Mouse (Mus musculus) limb, embryonic 14.5 days (tissue): ENCODE data around the gene Cnn3. TPM values are rescaled to one million over a fixed set of nuclear protein-coding genes. Genes with fewer than 3 reads are reported as not detected.

Source experiments
- ATAC-seq: fragments of 200-750 bp; cut with Nextera tagmentation; 2 replicates; pipeline ENCODE4 v1.8.0; 2017; ENCODE audit warnings: low read depth, moderate number of reproducible peaks, moderate TSS enrichment; ENCODE audit not compliant: low FRiP score
- DNase-seq: peaks from one replicate; pipeline ENCODE4 v3.0.0-alpha.2; 2015; ENCODE audit warnings: low spot score
- H3K27ac ChIP-seq: fragments of 300-500 bp; sonication (generic); replicated peaks from 2 replicates; pipeline ENCODE4 v1.5.1; 2014; ENCODE audit warnings: low read depth, mild to moderate bottlenecking, low read length, moderate library complexity, mixed read lengths
- H3K27me3 ChIP-seq: fragments of 300-500 bp; sonication (generic); 2 replicates; pipeline ENCODE4 v1.6.1; 2014; ENCODE audit warnings: low read length, mixed read lengths; ENCODE audit not compliant: control insufficient read depth, insufficient read depth
- H3K36me3 ChIP-seq: fragments of 300-500 bp; sonication (generic); 2 replicates; pipeline ENCODE4 v1.6.1; 2014; ENCODE audit warnings: mild to moderate bottlenecking, low read length, moderate library complexity, mixed read lengths; ENCODE audit not compliant: control insufficient read depth, insufficient read depth
- H3K4me1 ChIP-seq: fragments of 300-500 bp; sonication (generic); 2 replicates; pipeline ENCODE4 v1.6.1; 2014; ENCODE audit warnings: antibody characterized with exemption, low read length, mixed read lengths; ENCODE audit not compliant: control insufficient read depth, insufficient read depth
- H3K4me2 ChIP-seq: fragments of 300-500 bp; sonication (generic); replicated peaks from 2 replicates; pipeline ENCODE4 v1.6.1; 2014; ENCODE audit warnings: low read depth, mild to moderate bottlenecking, low read length, moderate library complexity; ENCODE audit not compliant: severe bottlenecking
- H3K4me3 ChIP-seq: fragments of 300-500 bp; sonication (generic); replicated peaks from 2 replicates; pipeline ENCODE4 v1.5.1; 2014; ENCODE audit warnings: low read length
- H3K9ac ChIP-seq: fragments of 300-500 bp; sonication (generic); 2 replicates; pipeline ENCODE4 v1.6.1; 2014; ENCODE audit warnings: mild to moderate bottlenecking, low read depth, low read length, moderate library complexity; ENCODE audit not compliant: severe bottlenecking
- H3K9me3 ChIP-seq: fragments of 300-500 bp; sonication (generic); 2 replicates; pipeline ENCODE4 v1.6.1; 2016; ENCODE audit warnings: low read length; ENCODE audit not compliant: control insufficient read depth
- POLR2A ChIP-seq: fragments of 200-500 bp; IDR thresholded peaks from 2 replicates; pipeline ENCODE4 v1.8.0; 2012; ENCODE audit warnings: inconsistent platforms, mild to moderate bottlenecking, moderate library complexity, borderline replicate concordance; ENCODE audit not compliant: insufficient read depth, insufficient read length; ENCODE audit errors: extremely low read depth
- WGBS: fragments of 180-500 bp; shearing (Covaris S2); extraction: QIAGEN DNeasy Blood & Tissue Kit; methylation state at CpG from one replicate; pipeline ENCODE4 v1.1.7; 2014; 5-methylcytosine and 5-hydroxymethylcytosine counted together
- polyA plus RNA-seq, 2 experiments: library from polyadenylated mRNA; depleted of rRNA in 1 of 2; stranded (reverse) in 1 of 2; unstranded in 1 of 2; fragments of >200 nt; fragmentation: Nextera tagmentation in 1 of 2; extraction: Ambion mirVana in 1 of 2; gene quantifications; 2 replicates each; pipeline versions ENCODE4 v1.2.1 to v1.2.3; 2012 to 2014

Gene Cnn3
- polyA plus RNA-seq, 2 experiments: 674 to 746 TPM

DNA sequence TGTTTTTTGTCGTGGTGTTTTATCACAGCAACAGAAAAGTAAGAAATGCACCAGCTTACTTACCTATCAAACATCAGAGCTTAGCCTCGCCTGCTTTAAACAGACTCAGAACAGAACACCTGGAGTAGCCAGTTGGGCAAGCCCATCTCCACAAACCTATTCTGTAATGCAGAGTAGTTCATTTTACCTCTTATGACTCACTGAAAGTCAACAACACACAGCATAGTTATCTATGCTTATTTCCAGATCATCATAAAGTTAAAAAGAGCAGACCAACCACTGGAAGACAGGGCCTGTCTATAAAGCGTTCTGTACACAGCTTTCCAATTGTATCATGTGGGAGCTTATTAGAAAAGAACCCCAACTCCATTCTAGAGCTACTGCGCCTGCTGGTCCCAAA lies 24.9 kb upstream of the Cnn3 start:
- Histone ChIP-seq H3K27ac (no peak overlapping the region), H3K9ac (no peak overlapping the region), H3K36me3 (no peaks in the 10 kb centered on the region), H3K9me3 (no peaks in the 10 kb centered on the region), H3K4me2 (no peak overlapping the region), H3K27me3 (no peaks in the 10 kb centered on the region), H3K4me1 (peaks cover 2% of the 10 kb centered on the region), H3K4me3 (no peak overlapping the region)
- WGBS: 70% methylated on average over 4 of the region's 4 CpGs
- ATAC-seq (no peak), DNase-seq (no peak)
- no peak for TF ChIP-seq POLR2A

DNA sequence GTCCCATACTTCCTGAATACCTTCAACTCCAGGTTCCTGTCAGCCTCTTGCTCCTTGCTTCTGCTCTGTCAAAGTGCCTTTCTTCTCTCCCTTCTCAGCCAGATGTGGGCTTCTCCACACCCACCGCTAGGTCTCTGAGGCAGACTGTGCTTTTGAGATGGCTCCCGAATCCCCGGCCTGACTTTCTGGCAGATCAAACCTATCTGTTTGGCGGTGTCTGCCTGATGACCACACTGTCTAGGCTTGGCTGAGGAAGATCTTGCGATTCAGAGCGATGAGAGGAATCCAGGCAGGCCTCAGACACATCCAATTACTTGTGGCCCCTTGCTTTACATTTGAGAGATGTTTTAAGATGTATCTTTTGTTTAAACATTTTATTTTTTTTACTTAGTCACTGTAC lies 24.2 kb upstream of the Cnn3 start:
- Histone ChIP-seq H3K4me1 (no peaks in the 10 kb centered on the region; the same call in 1 of the 2 replicates), H3K4me2 (no peak overlapping the region)
- no peak for ATAC-seq

GRCm38 (mm10) chr3:121403449-121403848 lies 22.8 kb upstream of the Cnn3 start:
- no peak for ATAC-seq
- 64% methylated on average over 5 of the region's 5 CpGs for WGBS

More for the DNA sequence above, 24.2 kb upstream of the Cnn3 start:
- H3K27me3 ChIP-seq: no peaks in the 10 kb centered on the region
- no peak overlapping the region for H3K4me3 ChIP-seq
- no peak for DNase-seq
- H3K27ac ChIP-seq: no peak overlapping the region
- no peaks in the 10 kb centered on the region for H3K9me3 ChIP-seq
- H3K9ac ChIP-seq: no peak overlapping the region
- no peaks in the 10 kb centered on the region for H3K36me3 ChIP-seq
- WGBS: 88% methylated on average over 6 of the region's 6 CpGs
- TF ChIP-seq POLR2A: no peak

DNA sequence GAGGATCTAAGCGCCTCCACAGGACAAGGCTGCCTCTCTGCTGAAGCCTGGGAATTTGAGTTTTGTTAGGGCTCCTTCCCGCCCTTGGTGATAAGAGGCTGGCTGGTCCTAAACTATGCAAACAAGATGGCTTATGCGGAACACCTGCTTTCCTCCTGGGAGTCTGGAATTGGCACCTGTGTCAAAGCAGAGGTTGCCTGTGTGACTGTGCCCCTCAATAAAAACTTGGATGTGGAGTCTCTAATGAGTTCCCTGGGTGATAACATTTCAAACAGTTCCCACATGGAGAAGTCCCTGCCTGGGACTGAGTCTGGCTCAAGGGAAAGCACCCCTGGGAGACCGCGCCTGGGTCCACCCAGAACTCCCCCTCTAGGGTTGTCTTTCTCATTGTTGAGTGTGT lies 21.2 kb upstream of the Cnn3 start:
- WGBS: 76% methylated on average over 5 of the region's 5 CpGs
- Histone ChIP-seq H3K27me3 (no peaks in the 10 kb centered on the region), H3K9ac (no peak overlapping the region), H3K4me2 (no peak overlapping the region), H3K4me3 (no peak overlapping the region), H3K36me3 (no peaks in the 10 kb centered on the region), H3K9me3 (no peaks in the 10 kb centered on the region), H3K4me1 (peaks cover 6% of the 10 kb centered on the region; the same call in 1 of the 2 replicates), H3K27ac (no peak overlapping the region)
- DNase-seq (no peak), ATAC-seq (no peak)
- no peak for TF ChIP-seq POLR2A

More at GRCm38 (mm10) chr3:121403449-121403848, 22.8 kb upstream of the Cnn3 start:
- TF ChIP-seq POLR2A: no peak
- Histone ChIP-seq H3K9me3 (no peaks in the 10 kb centered on the region), H3K36me3 (no peaks in the 10 kb centered on the region), H3K4me3 (no peak overlapping the region), H3K27me3 (no peaks in the 10 kb centered on the region), H3K27ac (no peak overlapping the region), H3K9ac (no peak overlapping the region), H3K4me2 (no peak overlapping the region), H3K4me1 (peaks cover 6% of the 10 kb centered on the region; the same call in 1 of the 2 replicates)
- no peak for DNase-seq

DNA sequence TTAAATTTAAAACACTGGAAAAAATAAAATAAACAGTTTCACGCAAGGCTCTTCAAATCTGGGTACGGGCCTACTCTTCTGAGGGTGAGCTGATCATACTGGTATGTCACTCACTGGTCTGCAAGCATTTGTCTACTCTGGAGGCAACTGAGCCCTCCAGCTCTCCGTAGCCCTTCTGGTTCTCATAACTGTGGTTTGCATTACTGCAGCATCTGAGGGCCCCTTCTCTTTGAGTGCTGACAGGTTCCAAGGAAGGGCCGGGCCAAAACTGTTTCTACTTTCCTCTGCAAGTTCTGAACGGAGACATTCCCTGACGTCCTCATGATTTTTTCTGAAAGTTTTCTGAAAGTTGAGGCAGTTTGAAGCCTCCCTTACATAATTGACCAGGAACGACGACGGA lies 18.9 kb upstream of the Cnn3 start:
- Histone ChIP-seq H3K36me3 (no peaks in the 10 kb centered on the region), H3K27me3 (no peaks in the 10 kb centered on the region), H3K9me3 (no peaks in the 10 kb centered on the region), H3K27ac (no peak overlapping the region), H3K9ac (no peak overlapping the region), H3K4me1 (peaks cover 6% of the 10 kb centered on the region; the same call in 1 of the 2 replicates), H3K4me3 (no peak overlapping the region), H3K4me2 (no peak overlapping the region)
- DNase-seq (no peak), ATAC-seq (no peak)
- 49% methylated on average over 9 of the region's 9 CpGs for WGBS
- TF ChIP-seq POLR2A: no peak

DNA sequence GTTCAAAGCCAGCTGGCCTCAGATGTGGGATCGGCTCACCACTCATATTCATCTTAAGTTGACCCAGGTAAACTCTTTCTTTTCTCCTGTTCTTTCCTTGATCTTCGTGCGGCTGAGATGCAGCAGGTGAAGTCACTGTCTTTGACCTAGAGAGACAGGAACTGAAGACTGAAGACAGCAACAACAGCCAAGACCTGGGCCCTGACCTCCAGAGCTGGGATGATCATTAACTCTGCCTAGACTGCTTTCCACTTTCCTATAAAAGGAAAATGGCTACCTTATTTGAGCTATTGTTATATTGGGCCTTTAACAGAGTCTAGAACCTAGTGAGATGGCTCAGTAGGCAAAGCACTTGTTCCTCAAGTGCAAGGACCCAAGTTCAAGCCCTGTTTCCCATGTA lies 17.9 kb upstream of the Cnn3 start:
- Histone ChIP-seq H3K27ac (no peak overlapping the region), H3K9me3 (no peaks in the 10 kb centered on the region), H3K4me1 (peaks cover 6% of the 10 kb centered on the region; the same call in 1 of the 2 replicates), H3K36me3 (no peaks in the 10 kb centered on the region), H3K9ac (no peak overlapping the region), H3K4me2 (no peak overlapping the region), H3K4me3 (no peak overlapping the region), H3K27me3 (no peaks in the 10 kb centered on the region)
- no peak for TF ChIP-seq POLR2A
- no peak for ATAC-seq
- no peak for DNase-seq
- 93% methylated on average over 3 of the region's 3 CpGs for WGBS
